18 mouse cellular contexts compared by ENCODE assay signal in the genomic region with DNA sequence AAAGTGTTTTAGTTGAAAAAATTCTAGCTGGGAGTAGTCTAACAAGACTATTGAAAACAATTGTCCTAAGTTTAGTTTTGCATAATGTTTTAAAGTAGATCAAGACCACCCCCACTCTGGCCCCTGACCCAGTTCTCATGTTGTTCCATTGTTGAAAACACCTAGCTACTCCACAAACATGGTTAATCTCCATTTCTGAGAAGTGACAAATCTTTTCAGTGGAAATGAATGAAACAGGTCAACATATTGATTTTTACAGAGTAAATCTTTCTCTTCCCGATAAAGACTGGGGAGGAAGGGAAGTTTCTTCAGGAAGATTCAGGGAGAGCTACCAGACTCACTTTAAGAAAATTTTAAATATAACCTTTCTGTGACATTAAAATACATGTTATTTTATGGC.
A peak's percentile ranks its signal among the peaks of the same experiment; 100 is the strongest.
DNase-seq lines count a peak whose midpoint lies in the region; ATAC-seq and TF ChIP-seq lines count a peak whose summit lies in the region.
"Had no signal": no experiment of that assay in that cellular context is flagged by ENCODE, and none has a peak within 500 bp of the region (broad histone marks: within the 10 kb centered on the region; RNA-seq: fewer than 3 reads in every experiment).

No protein-coding gene starts in this region.

- TF ChIP-seq EP300 in liver, postnatal 0 days (IDR thresholded peaks at IDR 0.05; ENCODE audit: low read depth): peak; percentile 69

- H3K27ac ChIP-seq in gastrocnemius, adult 2 months: peak overlapping the region; percentile 35; the same call in 1 of the 2 replicates
- peak overlapping the region; percentile 79; the same call in 1 of the 2 replicates for H3K27ac ChIP-seq in liver, postnatal 0 days (ENCODE audit: low read depth)
- peak overlapping the region; percentile 58 for H3K27ac ChIP-seq in embryonic fibroblast, embryonic 13.5 days (ENCODE audit: insufficient read depth, low read length)
- H3K27ac ChIP-seq: embryonic facial prominence, embryonic 13.5 days; embryonic facial prominence, embryonic 15.5 days; forebrain, embryonic 13.5 days; forebrain, embryonic 15.5 days had no signal

- peaks cover 20% of the 10 kb centered on the region for H3K4me1 ChIP-seq in liver, postnatal 0 days (ENCODE audit: insufficient read depth)
- peaks cover 6% of the 10 kb centered on the region; the same call in 1 of the 2 replicates for H3K4me1 ChIP-seq in embryonic fibroblast, embryonic 13.5 days (ENCODE audit: control insufficient read depth, insufficient read depth, low read length)
- H3K4me1 ChIP-seq: forebrain, embryonic 13.5 days; forebrain, embryonic 15.5 days had no signal

- ATAC-seq in liver, postnatal 0 days: peak; percentile 85
- ATAC-seq: forebrain, embryonic 13.5 days; forebrain, embryonic 15.5 days; forebrain, postnatal 0 days had no signal

- no peak overlapping the region for H3K9ac ChIP-seq in liver, postnatal 0 days (replicated peaks)
- H3K9ac ChIP-seq: embryonic facial prominence, embryonic 13.5 days; embryonic facial prominence, embryonic 15.5 days; forebrain, embryonic 13.5 days; forebrain, embryonic 15.5 days; forebrain, postnatal 0 days had no signal

- H3K9me3 ChIP-seq in liver, postnatal 0 days (ENCODE audit: low read length): no peaks in the 10 kb centered on the region
- H3K9me3 ChIP-seq: embryonic facial prominence, embryonic 13.5 days; embryonic facial prominence, embryonic 15.5 days; forebrain, embryonic 13.5 days; forebrain, embryonic 15.5 days had no signal

- no peak overlapping the region for H3K4me3 ChIP-seq in gastrocnemius, adult 2 months
- H3K4me3 ChIP-seq in liver, postnatal 0 days (ENCODE audit: low read depth, low read length): no peak overlapping the region
- no peak overlapping the region for H3K4me3 ChIP-seq in embryonic fibroblast, embryonic 13.5 days (ENCODE audit: insufficient read depth, low read length)
- H3K4me3 ChIP-seq: embryonic facial prominence, embryonic 13.5 days; embryonic facial prominence, embryonic 15.5 days; forebrain, embryonic 13.5 days; forebrain, embryonic 15.5 days had no signal

- WGBS in liver, postnatal 0 days (ENCODE audit: insufficient replicate concordance): 53% methylated on average over 1 of the region's 1 CpGs

- no peak for TF ChIP-seq POLR2A in embryonic fibroblast, embryonic 13.5 days (IDR thresholded peaks at IDR 0.05; ENCODE audit: low read depth, low read length)

- no peak for TF ChIP-seq CTCF in gastrocnemius, adult 2 months (IDR thresholded peaks at IDR 0.05)
- TF ChIP-seq CTCF in liver, postnatal 0 days (IDR thresholded peaks at IDR 0.05; ENCODE audit: low read depth): no peak
- TF ChIP-seq CTCF in embryonic fibroblast, embryonic 13.5 days (IDR thresholded peaks at IDR 0.05; ENCODE audit: borderline replicate concordance, insufficient read depth, low read length): no peak

- H3K27me3 ChIP-seq in liver, postnatal 0 days (ENCODE audit: insufficient read depth, low read length): no peaks in the 10 kb centered on the region
- H3K27me3 ChIP-seq: embryonic facial prominence, embryonic 13.5 days; embryonic facial prominence, embryonic 15.5 days; forebrain, embryonic 13.5 days; forebrain, embryonic 15.5 days had no signal

- intact Hi-C loops in gastrocnemius, adult 2 months (cut with DNase I): no loop called here
- intact Hi-C loops in gastrocnemius, postnatal 14 days (cut with DNase I; ENCODE audit: low total_unique reads): no loop called here

- H3K36me3 ChIP-seq in liver, postnatal 0 days (replicated peaks; ENCODE audit: insufficient read depth, low read length): no peaks in the 10 kb centered on the region
- H3K36me3 ChIP-seq: embryonic facial prominence, embryonic 13.5 days; embryonic facial prominence, embryonic 15.5 days; forebrain, embryonic 15.5 days had no signal

- DNase-seq in gastrocnemius, adult 2 months: no peak
- DNase-seq in gastrocnemius, postnatal 14 days: no peak
- DNase-seq in liver, postnatal 0 days: peak; percentile 23
- no peak for DNase-seq in liver
- no peak for DNase-seq in B cell, adult 2 months
- DNase-seq: adrenal gland, postnatal 25 days; cerebellum, adult 11 months; cerebellum, adult 18-20 months; cerebellum, adult 8-10 months; cerebellum, adult 9-11 months; cerebellum, postnatal 14 days; cerebellum, postnatal 36 days; forebrain, postnatal 0 days had no signal

- H3K4me2 ChIP-seq in liver, postnatal 0 days (ENCODE audit: low read depth, low read length): no peak overlapping the region
- H3K4me2 ChIP-seq: embryonic facial prominence, embryonic 13.5 days; embryonic facial prominence, embryonic 15.5 days; forebrain, embryonic 13.5 days; forebrain, embryonic 15.5 days had no signal
